Mouse (Mus musculus): ENCODE results near the gene Oca2. TPM values are rescaled to one million over a fixed set of nuclear protein-coding genes. Genes with fewer than 3 reads are reported as not detected.

Gene Oca2
- polyA plus RNA-seq, 2 experiments = not detected

- no peak overlapping the region for H3K9ac ChIP-seq (replicated peaks)
- TF ChIP-seq CTCF (IDR thresholded peaks at IDR 0.05; ENCODE audit: low read depth) (no peak), EP300 (IDR thresholded peaks at IDR 0.05; ENCODE audit: low read depth) (no peak)
- no peaks in the 10 kb centered on the region for H3K9me3 ChIP-seq (ENCODE audit: control insufficient read depth, low read length)
- WGBS (ENCODE audit: insufficient replicate concordance) = 46% methylated on average over 2 of the region's 2 CpGs
- no peak overlapping the region for H3K4me3 ChIP-seq (ENCODE audit: insufficient read depth in 1 of 2, low read depth in 2 of 2, low read length in 2 of 2)
- H3K4me1 ChIP-seq (replicated peaks; ENCODE audit: control insufficient read depth in 2 of 2, insufficient read depth in 2 of 2, low read length in 1 of 2) = no peaks in the 10 kb centered on the region
- H3K36me3 ChIP-seq (replicated peaks; ENCODE audit: control insufficient read depth, insufficient read depth, low read depth) = no peaks in the 10 kb centered on the region
- ATAC-seq (ENCODE audit: insufficient read depth) = no peak
- no peak overlapping the region for H3K4me2 ChIP-seq (ENCODE audit: low read depth)
- no peak for DNase-seq (ENCODE audit: low read depth in 3 of 3, low spot score in 3 of 3)
- H3K27ac ChIP-seq = no peak overlapping the region
- no peaks in the 10 kb centered on the region for H3K27me3 ChIP-seq (ENCODE audit: control insufficient read depth, insufficient read depth, low read length)
These were observed 182.4 kb downstream of the Oca2 start for GRCm38 (mm10) chr7:56421946-56422345.

GRCm38 (mm10) chr7:56423548-56423947 is 184.0 kb downstream of the Oca2 start:
- no peaks in the 10 kb centered on the region for H3K9me3 ChIP-seq (ENCODE audit: control insufficient read depth, low read length)
- TF ChIP-seq CTCF (IDR thresholded peaks at IDR 0.05; ENCODE audit: low read depth) (no peak), EP300 (IDR thresholded peaks at IDR 0.05; ENCODE audit: low read depth) (no peak)
- DNase-seq (ENCODE audit: low read depth in 3 of 3, low spot score in 3 of 3) (no peak), ATAC-seq (ENCODE audit: insufficient read depth) (no peak)
- H3K27ac ChIP-seq = no peak overlapping the region
- no peaks in the 10 kb centered on the region for H3K27me3 ChIP-seq (ENCODE audit: control insufficient read depth, insufficient read depth, low read length)
- H3K4me3 ChIP-seq (ENCODE audit: insufficient read depth in 1 of 2, low read depth in 2 of 2, low read length in 2 of 2) = no peak overlapping the region
- no peaks in the 10 kb centered on the region for H3K36me3 ChIP-seq (replicated peaks; ENCODE audit: control insufficient read depth, insufficient read depth, low read depth)
- 47% methylated on average over 2 of the region's 2 CpGs for WGBS (ENCODE audit: insufficient replicate concordance)
- H3K4me1 ChIP-seq (replicated peaks; ENCODE audit: control insufficient read depth in 2 of 2, insufficient read depth in 2 of 2, low read length in 1 of 2) = no peaks in the 10 kb centered on the region
- H3K9ac ChIP-seq (replicated peaks) = no peak overlapping the region
- H3K4me2 ChIP-seq (ENCODE audit: low read depth) = no peak overlapping the region

- Histone ChIP-seq H3K36me3 (replicated peaks; ENCODE audit: control insufficient read depth, insufficient read depth, low read depth) (no peaks in the 10 kb centered on the region), H3K9ac (replicated peaks) (no peak overlapping the region), H3K27me3 (ENCODE audit: control insufficient read depth, insufficient read depth, low read length) (no peaks in the 10 kb centered on the region), H3K4me2 (ENCODE audit: low read depth) (no peak overlapping the region), H3K4me1 (replicated peaks; ENCODE audit: control insufficient read depth in 2 of 2, insufficient read depth in 2 of 2, low read length in 1 of 2) (no peaks in the 10 kb centered on the region), H3K27ac (no peak overlapping the region), H3K4me3 (ENCODE audit: insufficient read depth in 1 of 2, low read depth in 2 of 2, low read length in 2 of 2) (no peak overlapping the region), H3K9me3 (ENCODE audit: control insufficient read depth, low read length) (no peaks in the 10 kb centered on the region)
- no peak for DNase-seq (ENCODE audit: low read depth in 3 of 3, low spot score in 3 of 3)
- ATAC-seq (ENCODE audit: insufficient read depth) = no peak
- 44% methylated on average over 4 of the region's 4 CpGs for WGBS (ENCODE audit: insufficient replicate concordance)
- TF ChIP-seq EP300 (IDR thresholded peaks at IDR 0.05; ENCODE audit: low read depth) = no peak
- no peak for TF ChIP-seq CTCF (IDR thresholded peaks at IDR 0.05; ENCODE audit: low read depth)
These were observed 221.4 kb downstream of the Oca2 start for GRCm38 (mm10) chr7:56460814-56461520.

GRCm38 (mm10) chr7:56498242-56498641 is 258.7 kb downstream of the Oca2 start:
- Histone ChIP-seq H3K4me3 (ENCODE audit: insufficient read depth in 1 of 2, low read depth in 2 of 2, low read length in 2 of 2) (no peak overlapping the region), H3K36me3 (replicated peaks; ENCODE audit: control insufficient read depth, insufficient read depth, low read depth) (no peaks in the 10 kb centered on the region)

GRCm38 (mm10) chr7:56499319-56499718 is 259.8 kb downstream of the Oca2 start:
- Histone ChIP-seq H3K4me2 (ENCODE audit: low read depth) (no peak overlapping the region), H3K27ac (no peak overlapping the region), H3K9me3 (ENCODE audit: control insufficient read depth, low read length) (no peaks in the 10 kb centered on the region), H3K4me1 (replicated peaks; ENCODE audit: control insufficient read depth in 2 of 2, insufficient read depth in 2 of 2, low read length in 1 of 2) (no peaks in the 10 kb centered on the region), H3K9ac (replicated peaks) (no peak overlapping the region), H3K36me3 (replicated peaks; ENCODE audit: control insufficient read depth, insufficient read depth, low read depth) (no peaks in the 10 kb centered on the region), H3K4me3 (ENCODE audit: insufficient read depth in 1 of 2, low read depth in 2 of 2, low read length in 2 of 2) (no peak overlapping the region), H3K27me3 (ENCODE audit: control insufficient read depth, insufficient read depth, low read length) (no peaks in the 10 kb centered on the region)
- ATAC-seq (ENCODE audit: insufficient read depth) (no peak), DNase-seq (ENCODE audit: low read depth in 3 of 3, low spot score in 3 of 3) (no peak)
- WGBS (ENCODE audit: insufficient replicate concordance) = 44% methylated on average over 2 of the region's 2 CpGs
- TF ChIP-seq EP300 (IDR thresholded peaks at IDR 0.05; ENCODE audit: low read depth) (no peak), CTCF (IDR thresholded peaks at IDR 0.05; ENCODE audit: low read depth) (no peak)

More at GRCm38 (mm10) chr7:56498242-56498641, 258.7 kb downstream of the Oca2 start:
- Histone ChIP-seq H3K4me1 (replicated peaks; ENCODE audit: control insufficient read depth in 2 of 2, insufficient read depth in 2 of 2, low read length in 1 of 2) (no peaks in the 10 kb centered on the region), H3K9me3 (ENCODE audit: control insufficient read depth, low read length) (no peaks in the 10 kb centered on the region), H3K27ac (no peak overlapping the region), H3K9ac (replicated peaks) (no peak overlapping the region), H3K4me2 (ENCODE audit: low read depth) (no peak overlapping the region), H3K27me3 (ENCODE audit: control insufficient read depth, insufficient read depth, low read length) (no peaks in the 10 kb centered on the region)
- DNase-seq (ENCODE audit: low read depth in 3 of 3, low spot score in 3 of 3) = no peak
- TF ChIP-seq EP300 (IDR thresholded peaks at IDR 0.05; ENCODE audit: low read depth) = no peak
- no peak for TF ChIP-seq CTCF (IDR thresholded peaks at IDR 0.05; ENCODE audit: low read depth)
- no peak for ATAC-seq (ENCODE audit: insufficient read depth)
- 45% methylated on average over 2 of the region's 2 CpGs for WGBS (ENCODE audit: insufficient replicate concordance)

Measured in liver, embryonic 14.5 days (tissue).